Mouse (Mus musculus) heart, embryonic 15.5 days (tissue): ENCODE data around the gene Slc1a5. TPM values are rescaled to one million over a fixed set of nuclear protein-coding genes. Genes with fewer than 3 reads are reported as not detected.
A peak's percentile ranks its signal among the peaks of the same experiment; 100 is the strongest.

ENCODE experiments used
- ATAC-seq: fragments of 200-750 bp; cut with Nextera tagmentation; replicated peaks from 2 replicates; pipeline ENCODE4 v1.8.0; 2017; ENCODE audit warnings: low read depth, moderate TSS enrichment; ENCODE audit not compliant: insufficient number of reproducible peaks, insufficient read depth, low FRiP score
- H3K27ac ChIP-seq: fragments of 300-500 bp; sonication (generic); 2 replicates; pipeline ENCODE4 v1.5.1; 2015; ENCODE audit warnings: mild to moderate bottlenecking, inconsistent platforms
- H3K27me3 ChIP-seq: fragments of 300-500 bp; sonication (generic); 2 replicates; pipeline ENCODE4 v1.6.1; 2015; ENCODE audit warnings: inconsistent platforms
- H3K36me3 ChIP-seq: fragments of 300-500 bp; sonication (generic); 2 replicates; pipeline ENCODE4 v1.6.1; 2015; ENCODE audit warnings: mild to moderate bottlenecking, inconsistent platforms
- H3K4me1 ChIP-seq: fragments of 300-500 bp; sonication (generic); replicated peaks from 2 replicates; pipeline ENCODE4 v1.6.1; 2015; ENCODE audit warnings: inconsistent platforms
- H3K4me2 ChIP-seq: fragments of 300-500 bp; sonication (generic); 2 replicates; pipeline ENCODE4 v1.6.1; 2015; ENCODE audit warnings: inconsistent platforms, mild to moderate bottlenecking, moderate library complexity
- H3K4me3 ChIP-seq: fragments of 300-500 bp; sonication (generic); 2 replicates; pipeline ENCODE4 v1.5.1; 2015; ENCODE audit warnings: mild to moderate bottlenecking, inconsistent platforms
- H3K9ac ChIP-seq: fragments of 300-500 bp; sonication (generic); 2 replicates; pipeline ENCODE4 v1.6.1; 2015; ENCODE audit warnings: mild to moderate bottlenecking, inconsistent platforms
- H3K9me3 ChIP-seq: fragments of 300-500 bp; sonication (generic); replicated peaks from 2 replicates; pipeline ENCODE4 v1.6.1; 2016; ENCODE audit warnings: inconsistent platforms
- WGBS: fragments of 180-500 bp; shearing (Covaris S2); methylation state at CpG from one replicate; pipeline ENCODE4 v1.1.7; 2015; ENCODE audit warnings: mixed read lengths; 5-methylcytosine and 5-hydroxymethylcytosine counted together
- polyA plus RNA-seq: library from polyadenylated mRNA; unstranded; fragments of >200 nt; fragmentation: Nextera tagmentation; extraction: Ambion mirVana; gene quantifications from 2 replicates; pipeline ENCODE4 v1.2.1, GENCODE M21; 2015

The Slc1a5 gene
- polyA plus RNA-seq, 1 experiment from 2014 or later: 40.2 TPM

DNA sequence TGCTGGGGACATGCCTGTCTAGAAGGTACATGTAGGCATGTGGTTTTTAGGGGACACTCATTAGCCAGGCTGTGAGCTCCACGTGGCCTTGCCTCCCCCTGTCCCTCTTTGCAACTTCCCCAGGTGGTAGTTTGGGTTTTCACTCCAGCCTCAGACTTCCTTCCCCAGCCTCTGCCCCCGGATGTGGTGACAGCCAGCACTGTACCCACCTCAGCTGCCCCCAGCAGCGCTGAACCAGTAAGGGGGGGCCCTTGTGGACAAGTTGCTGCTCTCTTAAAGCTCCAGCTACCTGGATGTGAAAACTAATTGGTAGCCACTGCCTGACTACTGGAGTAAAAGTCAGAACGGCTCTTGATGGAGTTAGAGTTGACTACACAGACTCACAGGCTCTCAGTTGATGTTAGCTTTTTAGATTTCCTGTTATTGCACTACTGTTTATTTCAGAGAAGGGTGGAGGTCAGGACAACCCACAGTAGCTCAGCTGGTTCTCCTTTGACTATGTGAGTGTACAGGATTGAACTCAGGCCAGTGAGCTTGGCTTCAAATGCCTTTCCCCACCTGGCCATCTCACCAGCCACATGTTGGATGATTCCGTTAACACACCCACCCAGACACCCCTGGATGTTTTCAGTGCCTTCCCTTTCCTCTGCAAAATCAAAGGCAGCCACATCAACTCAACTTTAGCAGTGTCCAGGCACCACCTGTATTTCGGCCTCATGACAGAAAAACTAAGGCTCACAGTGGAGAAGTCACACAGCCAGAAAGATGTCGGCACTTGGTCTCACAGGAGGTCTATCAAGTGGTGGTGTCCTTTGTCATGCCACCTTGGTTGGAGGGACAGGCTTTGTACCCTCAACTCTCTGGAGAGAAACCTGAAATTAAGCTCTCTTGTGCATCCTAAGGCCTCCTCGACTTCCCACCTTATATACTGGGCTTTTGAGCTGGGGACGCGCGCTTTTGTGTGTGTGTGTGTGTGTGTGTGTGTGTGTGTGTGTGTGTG, 60.7 kb downstream of the Slc1a5 start:
- Histone ChIP-seq H3K4me1 (peaks cover 34% of the 10 kb centered on the region), H3K4me2 (peak overlapping the region; percentile 97), H3K9me3 (no peaks in the 10 kb centered on the region), H3K9ac (no peak overlapping the region), H3K27ac (peak overlapping the region; percentile 88), H3K27me3 (no peaks in the 10 kb centered on the region), H3K36me3 (peaks cover 42% of the 10 kb centered on the region), H3K4me3 (peak overlapping the region; percentile 86)
- ATAC-seq: no peak; the same call in 1 of the 2 replicates
- WGBS: 40% methylated on average over 11 of the region's 11 CpGs

- Histone ChIP-seq H3K9ac (peak within 1 kb of the TSS; percentile 82), H3K4me2 (peak within 1 kb of the TSS; percentile 97), H3K4me3 (peak within 1 kb of the TSS; percentile 86), H3K4me1 (peaks cover 34% of the 10 kb centered on the region), H3K27ac (peak within 1 kb of the TSS; percentile 88), H3K9me3 (no peaks in the 10 kb centered on the region), H3K36me3 (peaks cover 34% of the 10 kb centered on the region), H3K27me3 (no peaks in the 10 kb centered on the region)
- 0% methylated on average over 32 of the region's 32 CpGs for WGBS
- ATAC-seq: peak; percentile 89
Observed at GRCm38 (mm10) chr7:16842645-16843063, 61.5 kb downstream of the Slc1a5 start, which contains the start of gene Prkd2. Gene Prkd2 (plus strand): TSS chr7:16842902.

- WGBS: 2% methylated on average over 33 of the region's 33 CpGs
- H3K27ac ChIP-seq: peak overlapping the region; percentile 88
- no peak for ATAC-seq
- H3K36me3 ChIP-seq: peaks cover 24% of the 10 kb centered on the region
- no peaks in the 10 kb centered on the region for H3K9me3 ChIP-seq
- H3K9ac ChIP-seq: peak overlapping the region; percentile 82
- no peaks in the 10 kb centered on the region for H3K27me3 ChIP-seq
- peak overlapping the region; percentile 86 for H3K4me3 ChIP-seq
- peaks cover 34% of the 10 kb centered on the region for H3K4me1 ChIP-seq
- peak overlapping the region; percentile 97 for H3K4me2 ChIP-seq
Observed at GRCm38 (mm10) chr7:16843441-16844171, 62.5 kb downstream of the Slc1a5 start.

GRCm38 (mm10) chr7:16844696-16845071, 63.5 kb downstream of the Slc1a5 start:
- ATAC-seq: no peak
- 51% methylated on average over 3 of the region's 3 CpGs for WGBS

DNA sequence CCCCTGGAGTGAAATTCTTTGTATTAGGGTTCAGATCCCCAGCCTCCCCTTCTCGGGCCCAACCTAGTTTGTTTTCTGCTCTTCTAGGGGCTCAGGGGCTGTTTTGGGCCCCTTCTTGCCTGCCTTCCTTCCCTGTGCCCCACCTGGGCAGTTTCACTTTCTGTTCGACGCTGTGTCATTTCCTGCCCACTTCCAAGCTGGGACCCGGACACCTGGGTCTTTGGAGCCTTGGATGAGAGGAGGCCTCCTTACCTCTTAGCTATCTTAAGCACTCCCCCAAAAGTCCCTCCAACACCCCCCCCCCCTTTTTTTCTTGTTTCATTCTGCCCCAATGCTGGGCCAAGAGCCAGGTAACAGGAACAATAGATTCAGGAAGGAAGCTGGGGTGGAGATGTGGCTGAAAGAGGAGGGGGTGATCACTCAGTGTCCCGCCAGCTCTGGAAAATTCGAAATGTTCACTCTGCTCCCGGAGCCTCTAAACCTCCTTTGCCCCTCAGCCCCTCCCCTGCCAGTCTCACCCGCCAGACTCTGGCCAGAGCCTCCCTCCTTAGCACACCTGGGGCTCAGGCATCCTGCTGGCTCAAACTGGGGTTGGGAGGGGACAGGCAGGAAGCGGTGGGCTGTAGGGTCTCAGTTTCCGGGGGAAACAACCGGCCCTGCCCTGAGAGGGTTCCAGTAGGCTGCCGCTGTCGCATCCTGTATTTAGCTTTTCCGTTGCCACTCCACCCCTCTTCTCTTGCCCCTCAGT, 64.1 kb downstream of the Slc1a5 start:
- H3K4me3 ChIP-seq: peak overlapping the region; percentile 86
- peak overlapping the region; percentile 88 for H3K27ac ChIP-seq
- 0 out of 2 replicates have a peak, but pooled peaks have one; percentile 2 for ATAC-seq
- peak overlapping the region; percentile 51 for H3K9ac ChIP-seq
- H3K9me3 ChIP-seq: no peaks in the 10 kb centered on the region
- peaks cover 22% of the 10 kb centered on the region for H3K36me3 ChIP-seq
- no peaks in the 10 kb centered on the region for H3K27me3 ChIP-seq
- WGBS: 42% methylated on average over 14 of the region's 14 CpGs
- H3K4me2 ChIP-seq: peak overlapping the region; percentile 97
- peaks cover 34% of the 10 kb centered on the region for H3K4me1 ChIP-seq

More at GRCm38 (mm10) chr7:16844696-16845071, 63.5 kb downstream of the Slc1a5 start:
- H3K9me3 ChIP-seq: no peaks in the 10 kb centered on the region
- H3K27me3 ChIP-seq: no peaks in the 10 kb centered on the region
- H3K4me1 ChIP-seq: peaks cover 34% of the 10 kb centered on the region
- peaks cover 22% of the 10 kb centered on the region for H3K36me3 ChIP-seq
- H3K9ac ChIP-seq: peak overlapping the region; percentile 51
- H3K27ac ChIP-seq: peak overlapping the region; percentile 88
- H3K4me2 ChIP-seq: peak overlapping the region; percentile 97
- H3K4me3 ChIP-seq: peak overlapping the region; percentile 86

DNA sequence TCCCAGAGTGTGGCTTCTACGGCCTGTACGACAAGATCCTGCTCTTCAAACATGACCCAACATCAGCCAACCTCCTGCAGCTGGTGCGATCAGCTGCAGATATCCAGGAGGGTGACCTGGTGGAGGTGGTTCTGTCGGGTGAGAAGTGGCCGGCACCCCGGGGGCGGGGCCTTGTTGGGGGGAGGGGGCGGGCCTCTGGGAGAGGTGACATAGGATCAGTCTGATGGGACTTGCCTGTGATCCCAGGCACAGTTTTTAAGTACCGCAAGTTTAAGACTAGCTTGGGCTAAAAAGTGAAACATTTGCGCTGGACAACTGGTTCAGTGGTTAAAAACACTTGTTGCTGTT, 64.7 kb downstream of the Slc1a5 start:
- no peaks in the 10 kb centered on the region for H3K9me3 ChIP-seq
- H3K4me1 ChIP-seq: peaks cover 34% of the 10 kb centered on the region
- H3K4me2 ChIP-seq: peak overlapping the region; percentile 97
- WGBS: 42% methylated on average over 10 of the region's 10 CpGs
- 0 out of 2 replicates have a peak, but pooled peaks have one; percentile 7 for ATAC-seq
- H3K36me3 ChIP-seq: peaks cover 16% of the 10 kb centered on the region
- H3K27ac ChIP-seq: peak overlapping the region; percentile 88
- H3K27me3 ChIP-seq: no peaks in the 10 kb centered on the region
- peak overlapping the region; percentile 51; the same call in 1 of the 2 replicates for H3K9ac ChIP-seq
- peak overlapping the region; percentile 86 for H3K4me3 ChIP-seq

GRCm38 (mm10) chr7:16846775-16847174, 65.6 kb downstream of the Slc1a5 start:
- no peaks in the 10 kb centered on the region for H3K27me3 ChIP-seq
- no peak overlapping the region for H3K27ac ChIP-seq
- H3K9ac ChIP-seq: no peak overlapping the region
- H3K4me2 ChIP-seq: no peak overlapping the region
- WGBS: 93% methylated on average over 5 of the region's 5 CpGs
- no peaks in the 10 kb centered on the region for H3K9me3 ChIP-seq
- H3K4me3 ChIP-seq: no peak overlapping the region
- H3K4me1 ChIP-seq: peaks cover 29% of the 10 kb centered on the region
- ATAC-seq: no peak
- peaks cover 15% of the 10 kb centered on the region for H3K36me3 ChIP-seq

- H3K9ac ChIP-seq: no peak overlapping the region
- peaks cover 20% of the 10 kb centered on the region for H3K36me3 ChIP-seq
- no peak overlapping the region for H3K4me2 ChIP-seq
Observed at GRCm38 (mm10) chr7:16847507-16847906, 66.4 kb downstream of the Slc1a5 start.

More at GRCm38 (mm10) chr7:16847507-16847906, 66.4 kb downstream of the Slc1a5 start:
- 82% methylated on average over 19 of the region's 19 CpGs for WGBS
- Histone ChIP-seq H3K27ac (no peak overlapping the region), H3K4me3 (no peak overlapping the region), H3K4me1 (peaks cover 24% of the 10 kb centered on the region), H3K9me3 (no peaks in the 10 kb centered on the region), H3K27me3 (no peaks in the 10 kb centered on the region)
- no peak for ATAC-seq
